Mouse (Mus musculus): ENCODE data around the gene Ttll11. TPM values are rescaled to one million over a fixed set of nuclear protein-coding genes. Genes with fewer than 3 reads are reported as not detected.
A peak's percentile ranks its signal among the peaks of the same experiment; 100 is the strongest.

Ttll11 gene
- total RNA-seq, 2 experiments from 2014 or later = 2.2 to 2.7 TPM

- no peak for DNase-seq
These were observed 127.6 kb downstream of the Ttll11 start for GRCm38 (mm10) chr2:35852164-35852509.

GRCm38 (mm10) chr2:35851420-35852163, 128.1 kb downstream of the Ttll11 start:
- DNase-seq = no peak

GRCm38 (mm10) chr2:35849632-35850230, 130.0 kb downstream of the Ttll11 start:
- no peak for DNase-seq

GRCm38 (mm10) chr2:35845611-35846504, 133.9 kb downstream of the Ttll11 start:
- DNase-seq = no peak

- DNase-seq = no peak
These were observed 135.6 kb downstream of the Ttll11 start for GRCm38 (mm10) chr2:35843896-35844690.

- DNase-seq = no peak
These were observed 136.8 kb downstream of the Ttll11 start for GRCm38 (mm10) chr2:35842780-35843474.

GRCm38 (mm10) chr2:35841841-35842420, 137.8 kb downstream of the Ttll11 start:
- DNase-seq = no peak

GRCm38 (mm10) chr2:35840956-35841816, 138.5 kb downstream of the Ttll11 start:
- DNase-seq = peak; percentile 11

GRCm38 (mm10) chr2:35838751-35839479, 140.8 kb downstream of the Ttll11 start:
- DNase-seq = no peak

- DNase-seq = no peak
These were observed 145.4 kb downstream of the Ttll11 start for GRCm38 (mm10) chr2:35834198-35834913.

GRCm38 (mm10) chr2:35833546-35833945, 146.2 kb downstream of the Ttll11 start:
- DNase-seq = no peak

GRCm38 (mm10) chr2:35832742-35833425, 146.8 kb downstream of the Ttll11 start:
- DNase-seq = peak; percentile 42

GRCm38 (mm10) chr2:35831904-35832581, 147.7 kb downstream of the Ttll11 start:
- no peak for DNase-seq

- DNase-seq = no peak
These were observed 148.5 kb downstream of the Ttll11 start for GRCm38 (mm10) chr2:35830966-35831903.

GRCm38 (mm10) chr2:35829136-35829535, 150.6 kb downstream of the Ttll11 start:
- no peak for DNase-seq

- DNase-seq = no peak
These were observed 151.8 kb downstream of the Ttll11 start for GRCm38 (mm10) chr2:35827886-35828285.
